Mouse (Mus musculus) neural tube, embryonic 14.5 days (tissue): Measurements from ENCODE around the gene Ptprc. TPM values are rescaled to one million over a fixed set of nuclear protein-coding genes. Genes with fewer than 3 reads are reported as not detected.
A peak's percentile ranks its signal among the peaks of the same experiment; 100 is the strongest.

Source experiments
- ATAC-seq: fragments of 200-750 bp; cut with Nextera tagmentation; 2 replicates; pipeline ENCODE4 v1.8.0; 2017; ENCODE audit warnings: low read depth, mild to moderate bottlenecking, moderate TSS enrichment, moderate library complexity
- H3K27ac ChIP-seq: fragments of 300-500 bp; sonication (generic); 2 replicates; pipeline ENCODE4 v1.5.1; 2014; ENCODE audit warnings: low read depth, mild to moderate bottlenecking, control low read depth, low read length, moderate library complexity, mixed read lengths
- H3K27me3 ChIP-seq: fragments of 300-500 bp; sonication (generic); 2 replicates; pipeline ENCODE4 v1.6.1; 2014; ENCODE audit warnings: low read length; ENCODE audit not compliant: control insufficient read depth, insufficient read depth
- H3K36me3 ChIP-seq: fragments of 300-500 bp; sonication (generic); 2 replicates; pipeline ENCODE4 v1.6.1; 2014; ENCODE audit warnings: low read length, mixed read lengths; ENCODE audit not compliant: control insufficient read depth, insufficient read depth
- H3K4me1 ChIP-seq: fragments of 300-500 bp; sonication (generic); 2 replicates; pipeline ENCODE4 v1.6.1; 2014; ENCODE audit warnings: low read length; ENCODE audit not compliant: control insufficient read depth, insufficient read depth
- H3K4me2 ChIP-seq: fragments of 300-500 bp; sonication (generic); 2 replicates; pipeline ENCODE4 v1.6.1; 2014; ENCODE audit warnings: mild to moderate bottlenecking, low read depth, low read length, control low read depth
- H3K4me3 ChIP-seq: fragments of 300-500 bp; sonication (generic); 2 replicates; pipeline ENCODE4 v1.5.1; 2014; ENCODE audit warnings: low read depth, low read length, control low read depth, mixed read lengths
- H3K9ac ChIP-seq: fragments of 300-500 bp; sonication (generic); replicated peaks from 2 replicates; pipeline ENCODE4 v1.6.1; 2014; ENCODE audit warnings: low read depth, mild to moderate bottlenecking, control low read depth, low read length, mixed read lengths
- H3K9me3 ChIP-seq: fragments of 300-500 bp; sonication (generic); 2 replicates; pipeline ENCODE4 v1.6.1; 2016; ENCODE audit warnings: low read length; ENCODE audit not compliant: control insufficient read depth
- WGBS: fragments of 180-500 bp; shearing (Covaris S2); extraction: QIAGEN DNeasy Blood & Tissue Kit; methylation state at CpG from one replicate; pipeline ENCODE4 v1.1.7; 2014; 5-methylcytosine and 5-hydroxymethylcytosine counted together
- polyA plus RNA-seq: library from polyadenylated mRNA; unstranded; fragments of >200 nt; fragmentation: Nextera tagmentation; extraction: Ambion mirVana; gene quantifications from 2 replicates; pipeline ENCODE4 v1.2.1, GENCODE M21; 2014

Ptprc gene
- polyA plus RNA-seq, 1 experiment from 2014 or later: 0.51 TPM

- Histone ChIP-seq H3K27ac (no peak overlapping the region), H3K4me3 (no peak overlapping the region), H3K9ac (no peak overlapping the region), H3K27me3 (no peaks in the 10 kb centered on the region), H3K36me3 (no peaks in the 10 kb centered on the region), H3K4me2 (no peak overlapping the region), H3K9me3 (no peaks in the 10 kb centered on the region), H3K4me1 (no peaks in the 10 kb centered on the region)
- WGBS: 25% methylated on average over 1 of the region's 1 CpGs
- no peak for ATAC-seq
Observed at GRCm38 (mm10) chr1:138039201-138039600, 136.3 kb downstream of the Ptprc start.

- no peaks in the 10 kb centered on the region for H3K27me3 ChIP-seq
- H3K4me3 ChIP-seq: no peak overlapping the region
- no peak overlapping the region for H3K4me2 ChIP-seq
- H3K36me3 ChIP-seq: no peaks in the 10 kb centered on the region
- H3K4me1 ChIP-seq: no peaks in the 10 kb centered on the region
- 62% methylated on average over 5 of the region's 5 CpGs for WGBS
- H3K9ac ChIP-seq: no peak overlapping the region
- no peak for ATAC-seq
- H3K27ac ChIP-seq: no peak overlapping the region
- no peaks in the 10 kb centered on the region for H3K9me3 ChIP-seq
Observed at GRCm38 (mm10) chr1:138037484-138037883, 138.0 kb downstream of the Ptprc start.

- Histone ChIP-seq H3K4me3 (no peak overlapping the region), H3K27me3 (no peaks in the 10 kb centered on the region), H3K36me3 (no peaks in the 10 kb centered on the region), H3K4me1 (no peaks in the 10 kb centered on the region), H3K27ac (no peak overlapping the region), H3K4me2 (no peak overlapping the region), H3K9ac (no peak overlapping the region), H3K9me3 (no peaks in the 10 kb centered on the region)
- peak; percentile 82; the same call in 1 of the 2 replicates for ATAC-seq
- WGBS: 9% methylated on average over 4 of the region's 4 CpGs
Observed at GRCm38 (mm10) chr1:138029649-138030048, 145.9 kb downstream of the Ptprc start.

GRCm38 (mm10) chr1:138025298-138025697 is 150.2 kb downstream of the Ptprc start:
- Histone ChIP-seq H3K4me1 (peaks cover 6% of the 10 kb centered on the region; the same call in 1 of the 2 replicates), H3K9me3 (no peaks in the 10 kb centered on the region), H3K9ac (no peak overlapping the region), H3K27ac (no peak overlapping the region), H3K27me3 (no peaks in the 10 kb centered on the region), H3K4me2 (no peak overlapping the region), H3K36me3 (no peaks in the 10 kb centered on the region), H3K4me3 (no peak overlapping the region)
- ATAC-seq: no peak
- WGBS: 91% methylated on average over 1 of the region's 1 CpGs

- Histone ChIP-seq H3K9ac (no peak overlapping the region), H3K36me3 (no peaks in the 10 kb centered on the region), H3K9me3 (no peaks in the 10 kb centered on the region), H3K4me2 (no peak overlapping the region), H3K4me1 (peaks cover 6% of the 10 kb centered on the region; the same call in 1 of the 2 replicates), H3K27me3 (no peaks in the 10 kb centered on the region), H3K27ac (no peak overlapping the region), H3K4me3 (no peak overlapping the region)
- 34% methylated on average over 4 of the region's 4 CpGs for WGBS
- ATAC-seq: no peak
Observed at GRCm38 (mm10) chr1:138023601-138024000, 151.9 kb downstream of the Ptprc start.

- WGBS: 9% methylated on average over 3 of the region's 3 CpGs
- no peak for ATAC-seq
- Histone ChIP-seq H3K4me3 (no peak overlapping the region), H3K27ac (no peak overlapping the region), H3K27me3 (no peaks in the 10 kb centered on the region), H3K9ac (no peak overlapping the region), H3K4me1 (peaks cover 6% of the 10 kb centered on the region; the same call in 1 of the 2 replicates), H3K36me3 (no peaks in the 10 kb centered on the region), H3K9me3 (no peaks in the 10 kb centered on the region), H3K4me2 (no peak overlapping the region)
Observed at GRCm38 (mm10) chr1:138022918-138023295, 152.6 kb downstream of the Ptprc start.

DNA sequence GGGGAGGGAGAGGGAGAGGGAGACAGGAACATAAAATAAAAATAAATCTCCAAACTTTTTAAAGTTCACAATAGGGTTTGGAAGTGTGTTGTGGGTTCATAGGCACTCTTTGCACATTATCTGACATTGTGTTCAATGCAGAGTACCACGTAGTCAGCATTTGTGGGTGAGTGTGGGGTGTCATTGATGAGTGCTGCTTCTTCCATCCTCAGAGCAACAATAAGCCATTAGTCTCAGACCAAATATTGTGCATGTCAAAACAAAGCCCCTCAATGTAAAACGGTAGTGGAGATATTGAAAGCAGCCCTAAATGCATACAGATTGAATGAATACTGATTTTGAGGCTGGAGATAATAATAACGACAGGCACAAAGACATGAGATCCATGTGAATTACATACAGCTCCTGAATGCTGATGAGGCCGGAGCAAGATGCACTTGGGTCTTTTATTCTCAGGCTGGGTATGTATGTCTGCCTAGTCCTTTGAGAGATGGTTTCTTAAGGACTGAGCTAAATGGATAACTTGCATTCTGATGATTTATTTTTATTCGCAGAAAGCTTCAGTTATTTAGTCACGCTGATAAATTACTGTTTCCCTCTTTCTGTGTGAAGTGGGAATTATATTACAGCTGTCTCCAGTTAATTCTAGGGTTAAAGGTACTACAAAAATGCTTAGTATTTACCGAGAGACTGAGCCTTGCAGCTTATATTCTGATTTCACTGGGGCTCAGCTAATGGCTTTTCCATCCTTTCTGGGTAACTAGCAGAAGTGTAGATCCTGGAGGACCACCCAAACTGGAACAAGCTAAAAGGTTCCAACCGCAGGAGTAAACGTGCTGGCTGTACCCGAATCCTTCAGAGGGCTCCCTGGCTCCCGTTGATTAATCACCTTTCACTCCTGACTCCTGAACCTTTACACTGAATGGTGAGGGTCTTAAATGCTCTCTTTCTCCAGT is 153.3 kb downstream of the Ptprc start:
- Histone ChIP-seq H3K27ac (no peak overlapping the region), H3K27me3 (no peaks in the 10 kb centered on the region), H3K4me2 (no peak overlapping the region), H3K4me3 (no peak overlapping the region), H3K36me3 (no peaks in the 10 kb centered on the region), H3K4me1 (peaks cover 6% of the 10 kb centered on the region; the same call in 1 of the 2 replicates), H3K9me3 (no peaks in the 10 kb centered on the region), H3K9ac (no peak overlapping the region)
- 0 out of 2 replicates have a peak, but pooled peaks have one; percentile 49 for ATAC-seq
- WGBS: 12% methylated on average over 11 of the region's 11 CpGs

Other genes with a start within 250 kb of the Ptprc start
- not detected in 2 replicates for gene Atp6v1g3, start 98.0 kb upstream of the Ptprc start, polyA plus RNA-seq